Mouse (Mus musculus) cerebellum, adult 11-12 months (tissue): Measurements from ENCODE around the gene Cep295nl.

Experiments used
- DNase-seq: peaks from one replicate; pipeline ENCODE4 v3.0.0; 2022

Cep295nl gene

DNA sequence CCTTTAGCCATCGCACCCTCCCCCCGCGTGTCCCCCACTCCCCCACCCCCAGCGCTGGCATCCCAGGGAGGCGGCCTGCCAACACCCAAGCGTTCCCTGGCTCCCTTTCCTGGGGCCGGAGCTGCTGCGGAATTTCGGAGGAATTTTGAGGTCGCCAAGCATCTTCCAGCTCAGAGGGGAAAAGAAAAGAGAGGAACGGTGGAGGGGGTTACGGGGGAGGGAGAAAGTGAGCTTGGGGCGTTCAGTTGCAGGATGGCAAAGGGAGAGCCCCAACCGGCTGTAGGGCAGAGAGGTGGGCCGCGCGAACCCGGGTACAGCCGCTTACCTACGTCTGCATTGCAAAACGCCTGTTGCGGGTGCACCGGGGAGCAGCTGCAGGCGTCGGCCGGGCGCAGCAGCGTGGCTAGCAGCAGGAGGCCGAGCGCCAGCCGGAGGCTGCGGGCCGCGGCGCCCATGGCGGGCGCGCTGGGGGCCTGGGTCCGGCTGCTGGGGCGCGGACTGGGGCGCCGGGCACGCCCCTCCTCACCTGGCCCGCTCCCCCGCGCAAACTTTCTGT is 12.4 kb upstream of the Cep295nl start:
- peak; percentile 24 for DNase-seq

DNA sequence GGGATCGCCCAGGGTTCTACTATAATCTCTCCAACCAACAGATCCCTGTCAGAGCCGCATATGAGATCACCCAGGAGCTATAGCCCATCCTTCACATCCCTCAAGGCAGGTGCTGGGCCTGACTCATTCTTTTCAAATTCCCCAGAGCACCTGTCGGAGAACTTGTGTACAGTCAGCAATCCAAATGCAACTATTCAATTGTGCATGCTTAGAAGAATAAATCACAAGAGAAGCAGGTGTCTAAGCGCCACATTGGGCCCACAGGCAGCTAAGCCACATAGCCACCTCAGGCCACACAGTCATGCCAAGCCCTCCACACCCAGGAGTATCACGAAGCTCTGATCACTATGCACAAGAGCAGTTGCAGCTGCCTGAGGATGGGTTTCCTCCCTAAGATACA is 7.2 kb upstream of the Cep295nl start:
- DNase-seq: no peak

DNA sequence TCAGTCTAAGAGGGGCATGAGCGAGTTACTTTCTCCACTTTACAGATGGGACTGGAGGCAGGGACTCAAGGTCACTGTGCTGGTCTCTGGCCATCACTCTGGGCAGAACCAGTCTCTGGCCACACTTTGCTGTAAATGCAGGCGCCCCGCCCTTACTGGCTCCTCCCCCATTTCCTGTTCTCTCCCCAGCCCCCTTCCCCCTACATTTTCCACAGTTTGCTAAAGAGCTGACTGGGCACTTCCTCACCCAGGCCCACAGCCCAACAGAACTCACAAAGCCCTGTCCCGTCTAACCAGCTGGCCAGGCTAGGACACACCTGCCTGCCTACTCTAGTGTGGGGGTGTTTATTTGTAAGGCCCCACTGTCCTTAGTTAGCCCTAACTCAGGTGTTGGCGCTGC is 6.6 kb upstream of the Cep295nl start:
- DNase-seq: no peak

DNA sequence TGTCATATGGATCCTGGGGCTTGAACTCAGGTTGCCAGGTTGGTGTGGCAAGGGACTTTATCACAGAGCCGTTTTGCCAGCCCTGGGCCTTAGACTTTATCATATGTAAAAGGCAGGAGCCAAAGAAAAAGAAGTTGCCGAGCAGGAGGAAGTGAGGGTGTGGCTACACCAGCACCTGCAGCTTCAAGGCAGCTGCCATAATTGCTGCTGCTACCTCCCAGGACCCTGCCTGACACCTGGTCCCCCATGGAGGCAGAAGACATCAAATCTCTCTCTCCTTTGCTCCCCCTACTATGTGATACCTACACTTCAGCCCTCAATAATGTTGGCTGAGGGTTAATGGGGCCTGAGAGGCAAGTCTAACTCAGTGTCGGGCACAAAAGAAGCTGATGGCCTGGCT is 6.1 kb upstream of the Cep295nl start:
- no peak for DNase-seq

DNA sequence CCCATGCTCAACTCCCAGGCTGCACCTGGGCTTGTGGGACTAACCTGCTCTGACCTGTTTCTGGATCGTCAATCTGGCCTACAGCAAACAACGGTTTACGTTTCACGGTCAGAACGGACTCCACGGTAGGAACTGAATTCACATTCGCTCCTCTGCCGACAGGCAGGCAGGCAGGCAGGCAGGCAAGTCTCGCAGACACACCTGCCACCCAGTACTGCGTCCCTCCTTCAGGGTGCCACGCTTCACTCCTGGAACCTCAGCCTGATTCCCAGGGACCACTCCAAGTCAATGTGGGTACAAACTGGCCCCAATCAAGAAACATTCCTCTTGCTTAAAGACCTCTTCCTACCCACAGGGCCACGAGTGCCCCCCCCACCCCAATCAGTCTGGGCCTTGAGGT is 5.6 kb upstream of the Cep295nl start:
- no peak for DNase-seq

DNA sequence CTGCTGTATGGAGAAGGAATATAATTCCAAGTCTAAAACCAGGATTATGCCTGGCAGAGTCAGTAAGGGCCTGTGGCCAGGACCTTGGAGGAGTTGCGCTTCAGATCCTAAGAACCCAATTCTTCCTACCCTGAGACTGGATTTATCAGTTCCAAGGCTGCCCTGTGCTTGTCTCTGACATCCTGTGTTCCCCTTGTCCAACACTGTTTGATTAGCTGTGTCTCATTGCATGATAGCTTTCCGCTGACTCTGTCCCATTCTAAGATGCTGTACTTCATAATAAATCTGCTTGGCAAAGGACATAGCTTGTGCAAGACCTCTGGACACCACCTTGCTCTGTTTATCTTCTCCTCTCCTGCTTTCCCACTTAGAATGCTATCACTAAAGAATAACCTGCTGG is 5.1 kb upstream of the Cep295nl start:
- DNase-seq: no peak

DNA sequence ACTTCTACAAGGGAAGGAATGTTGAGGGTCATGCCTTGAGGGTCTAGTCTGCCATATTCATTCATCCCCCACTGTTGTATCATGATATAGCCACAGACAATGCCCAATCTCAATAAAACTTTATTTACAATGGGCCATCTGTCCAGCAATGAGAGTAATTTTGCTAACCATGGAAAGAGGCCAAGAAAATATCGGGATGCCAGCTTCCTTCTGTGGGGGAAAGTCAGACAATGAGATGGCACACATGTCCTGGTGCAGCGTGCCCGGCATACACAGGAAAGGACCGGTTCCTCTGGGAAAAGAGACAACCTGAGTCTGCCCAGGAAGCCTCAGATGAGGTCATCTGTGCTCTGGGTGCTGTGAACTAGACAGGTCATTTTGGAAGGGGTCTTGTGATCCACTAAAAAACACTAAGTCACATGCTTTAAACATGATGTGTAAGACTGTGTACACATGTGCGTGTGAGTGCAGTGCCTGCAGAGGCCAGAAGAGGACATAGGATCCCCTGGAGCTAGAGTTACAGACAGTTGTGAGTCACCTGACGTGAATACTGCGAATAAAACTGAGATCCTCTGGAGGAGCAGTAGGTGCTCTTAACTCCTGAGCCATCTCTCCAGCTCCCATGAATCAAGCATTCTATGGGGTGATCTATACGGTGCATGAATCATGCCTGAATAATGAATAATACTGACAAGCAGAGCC is 4.2 kb upstream of the Cep295nl start:
- DNase-seq: no peak

DNA sequence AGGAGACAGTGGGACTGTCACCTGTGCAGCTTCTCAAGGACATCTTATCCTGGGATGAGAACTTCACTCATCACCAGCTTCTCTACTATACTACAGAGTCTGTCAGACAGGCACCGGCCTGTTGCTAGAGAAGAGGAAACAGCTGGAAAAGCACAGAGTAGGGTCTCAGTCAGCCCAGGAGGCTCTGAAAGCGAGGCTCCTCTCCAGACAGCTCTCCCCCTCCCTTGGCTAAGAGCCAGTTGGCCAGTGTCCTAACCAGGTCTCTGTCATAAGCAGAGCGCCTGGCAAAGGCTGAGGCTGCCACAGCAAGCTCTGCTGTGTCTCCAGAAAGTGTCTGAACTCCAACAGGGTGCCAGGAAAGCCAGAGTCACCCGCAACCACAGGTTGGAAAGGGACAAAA is 3.4 kb upstream of the Cep295nl start:
- DNase-seq: no peak

DNA sequence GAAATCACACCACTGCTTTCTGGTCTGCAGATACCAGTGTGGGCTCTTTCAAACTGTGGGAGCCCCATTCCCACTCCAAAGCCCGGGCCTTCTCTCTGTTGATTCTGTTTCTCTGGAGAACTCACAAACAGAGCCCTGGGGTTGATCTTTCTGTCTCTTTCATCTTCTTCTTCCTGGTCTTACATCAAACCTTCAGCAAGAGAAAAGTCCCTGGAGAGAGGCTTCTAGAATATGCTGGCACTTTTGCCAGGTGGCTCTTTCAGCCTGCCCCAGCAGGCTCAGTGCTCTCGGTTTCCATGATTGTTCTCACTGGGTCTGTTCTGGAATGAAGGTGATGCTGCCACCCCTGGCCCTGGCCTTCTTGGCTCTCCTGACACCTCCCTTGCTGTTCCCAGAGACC is 1.3 kb upstream of the Cep295nl start:
- DNase-seq: no peak

DNA sequence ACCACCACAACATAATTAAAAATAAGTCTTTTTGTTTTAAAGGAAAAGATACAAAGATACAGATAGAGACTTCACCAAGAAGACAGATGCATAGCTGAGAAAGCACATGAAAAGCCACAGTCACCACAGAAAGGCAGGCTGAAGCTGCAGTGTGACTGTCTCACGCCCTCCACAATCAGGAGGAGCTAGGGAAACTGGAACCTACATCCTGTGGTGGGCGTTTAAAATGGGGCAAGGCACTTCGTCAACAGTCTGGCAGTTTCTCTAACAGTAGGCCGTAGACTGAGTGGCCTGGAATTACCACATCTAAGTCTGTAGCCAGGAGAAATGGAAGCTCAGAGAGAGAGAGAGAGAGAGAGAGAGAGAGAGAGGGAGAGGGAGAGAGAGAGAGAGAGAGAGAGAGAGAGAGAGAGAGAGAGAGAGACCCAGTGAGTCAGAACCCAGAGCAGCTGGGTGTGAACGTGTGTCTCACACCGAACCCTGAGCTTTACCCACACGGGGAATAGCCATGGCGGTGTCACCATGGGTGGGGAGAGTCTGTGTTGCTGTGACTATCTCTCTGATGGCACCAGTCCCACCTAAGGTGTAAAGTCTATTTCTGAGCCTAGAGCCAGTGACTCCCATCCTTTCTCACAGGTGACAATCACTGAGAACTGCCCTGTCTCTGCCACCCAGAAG is 4.7 kb downstream of the Cep295nl start:
- no peak for DNase-seq

DNA sequence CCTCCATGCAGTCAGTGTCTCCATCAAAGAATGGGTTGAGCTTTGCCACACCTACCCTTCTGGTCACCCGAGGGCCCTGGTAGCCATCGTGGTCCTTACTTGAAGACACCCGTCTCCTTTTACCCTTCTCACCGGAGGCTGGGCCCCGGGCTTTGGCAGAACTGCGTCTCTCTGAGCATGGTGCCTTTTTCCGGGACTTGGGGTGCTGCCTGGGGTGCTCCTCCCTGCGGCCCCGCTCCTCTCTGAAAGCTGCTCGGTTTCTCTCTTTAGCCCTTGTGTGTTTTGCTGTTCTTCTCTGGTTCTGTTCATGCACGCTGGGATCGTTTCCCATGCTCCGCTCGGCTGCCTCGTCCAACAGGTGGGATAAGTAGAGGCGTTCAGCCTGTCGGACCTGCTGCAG is 8.9 kb downstream of the Cep295nl start:
- no peak for DNase-seq

DNA sequence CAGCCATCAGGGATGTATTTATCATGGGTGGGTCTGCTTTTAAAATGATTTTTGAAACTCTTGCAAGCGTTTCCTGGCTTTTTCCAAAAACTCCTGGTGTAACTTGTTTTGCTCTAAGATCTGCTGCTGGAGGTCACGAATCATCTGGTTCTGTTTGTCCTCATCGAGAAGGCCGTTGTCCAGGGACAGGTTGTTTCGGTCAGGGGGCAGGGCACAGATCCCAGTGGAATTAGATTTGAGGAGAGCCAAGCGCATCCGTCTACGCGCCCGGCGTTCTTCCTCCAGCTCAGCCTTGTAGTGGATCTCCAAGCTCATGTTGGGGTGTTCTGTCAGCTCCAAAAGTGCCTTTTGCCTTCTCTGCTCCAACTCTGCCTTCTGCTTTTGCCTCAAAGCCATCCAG is 9.9 kb downstream of the Cep295nl start:
- no peak for DNase-seq

DNA sequence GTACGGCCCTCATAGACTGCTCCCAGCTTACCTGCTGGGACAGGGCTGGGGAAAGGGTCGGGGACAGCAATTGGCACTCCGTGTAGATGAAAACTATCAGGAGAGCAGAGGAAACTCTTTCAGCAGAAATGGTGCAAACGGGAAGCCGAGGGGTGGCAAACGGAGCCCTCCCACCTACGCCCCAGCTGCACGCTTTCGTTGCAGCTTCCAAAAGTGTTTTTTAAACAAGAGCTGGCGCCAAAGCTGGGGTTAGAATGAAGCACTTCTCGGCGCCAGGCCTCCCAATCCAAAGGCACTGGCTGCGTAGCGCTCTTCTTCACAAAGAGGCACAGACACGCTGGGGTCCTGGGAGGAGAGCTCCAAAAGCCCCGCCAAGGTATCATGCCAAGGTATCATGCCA is 11.5 kb downstream of the Cep295nl start:
- DNase-seq: no peak

DNA sequence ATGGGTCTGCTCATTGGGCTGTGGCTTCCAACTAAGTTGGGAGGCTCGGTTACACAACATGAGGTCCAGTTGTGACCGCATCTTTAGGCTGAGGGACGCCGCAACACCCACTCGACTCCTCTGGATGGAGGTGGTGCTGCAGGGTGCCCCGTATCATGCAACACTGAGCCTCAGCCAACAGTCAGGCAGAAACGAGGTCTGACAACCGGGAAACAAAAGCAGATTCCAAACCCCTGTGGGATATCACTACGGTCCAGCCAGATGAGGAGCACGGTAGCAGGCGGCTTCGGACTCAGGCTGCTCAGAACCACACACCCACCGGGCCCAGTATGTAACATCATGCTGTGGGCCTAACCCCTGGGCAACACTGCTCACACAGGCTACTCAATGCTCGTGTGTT is 11.9 kb downstream of the Cep295nl start:
- DNase-seq: no peak

DNA sequence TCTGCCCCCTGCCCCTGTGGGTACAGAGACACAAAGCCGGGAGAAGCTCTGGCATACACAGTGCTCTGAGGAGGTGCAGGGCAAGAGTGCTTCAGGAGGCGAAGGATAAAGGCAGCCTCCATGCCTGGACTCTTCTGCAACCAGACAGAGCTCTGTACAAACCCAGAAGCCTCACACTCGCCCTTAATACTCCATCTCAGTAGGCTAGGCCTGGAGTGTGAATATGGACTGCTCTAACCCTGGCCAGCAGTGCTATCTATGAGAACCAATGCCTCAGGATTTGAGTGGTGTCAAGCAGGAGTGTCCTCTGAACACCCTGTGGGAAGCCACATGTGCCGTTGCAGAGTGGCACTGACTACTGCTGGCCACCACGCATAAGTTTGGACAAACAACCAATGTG is 13.4 kb downstream of the Cep295nl start:
- no peak for DNase-seq

DNA sequence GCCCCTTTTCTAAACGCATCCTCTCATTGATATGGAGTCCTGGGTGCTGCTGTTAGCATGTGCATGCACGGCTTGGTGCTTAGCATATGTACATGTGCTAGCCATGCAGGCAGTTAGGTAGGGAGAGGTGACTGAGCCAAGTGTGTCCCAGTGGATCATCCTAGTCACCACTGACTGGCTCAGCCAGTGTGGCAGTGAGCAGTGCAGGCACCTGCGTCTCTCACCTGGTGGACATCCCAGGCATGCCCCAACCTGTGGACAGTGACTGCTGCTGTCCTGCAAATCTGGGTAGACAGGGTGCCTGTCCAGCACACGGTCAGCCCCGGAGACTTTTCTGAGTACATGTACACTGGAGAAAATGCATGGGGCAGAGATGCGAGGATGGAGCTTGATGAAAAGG is 13.8 kb downstream of the Cep295nl start:
- no peak for DNase-seq

DNA sequence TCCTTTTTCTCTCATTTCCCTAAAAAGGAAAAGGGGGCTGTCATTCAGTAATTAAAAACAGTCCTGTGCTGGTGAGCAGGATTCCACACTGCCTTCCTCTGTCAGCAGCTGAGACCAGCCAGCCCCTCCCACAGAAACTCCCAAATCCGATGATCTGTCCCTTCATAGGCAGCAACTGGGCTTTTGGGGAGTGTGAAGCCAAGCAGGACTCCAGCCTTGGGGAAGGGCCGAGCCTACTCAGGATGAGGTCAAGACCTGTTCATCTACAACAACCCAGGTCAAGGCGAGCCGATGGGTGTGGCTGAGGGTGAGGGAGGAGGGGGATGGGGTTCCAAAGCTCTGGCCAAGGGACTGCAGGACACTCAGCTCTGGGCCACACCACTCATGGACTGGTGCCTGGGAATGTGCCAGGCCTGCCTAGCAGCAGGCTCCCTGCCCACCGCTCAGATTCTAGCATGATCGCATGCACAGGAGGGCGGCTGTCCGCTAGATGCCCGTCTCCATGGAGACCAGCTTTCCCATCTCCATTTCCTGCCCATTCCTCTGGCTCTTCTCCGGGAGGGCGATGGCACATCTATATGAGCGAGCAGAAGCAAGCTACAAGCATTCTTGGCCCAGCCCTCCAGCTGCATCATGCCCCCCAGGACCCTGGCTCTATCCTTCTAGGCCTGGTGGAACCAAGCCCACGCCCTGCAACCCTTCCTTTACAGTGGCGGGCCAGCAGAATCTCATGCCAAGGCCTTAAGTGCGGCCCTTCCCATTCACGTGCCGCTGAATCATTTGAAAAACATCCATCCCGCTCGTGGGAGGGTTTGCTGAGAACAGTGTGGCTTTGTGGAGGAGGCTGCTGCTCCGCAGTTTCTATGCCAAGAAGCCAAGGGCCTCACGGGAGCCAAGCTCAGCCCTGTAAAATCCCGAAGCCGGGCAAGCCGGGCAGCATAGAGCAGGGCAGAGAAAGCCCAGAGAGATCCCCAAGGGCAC is 15.0 kb downstream of the Cep295nl start:
- DNase-seq: peak; percentile 64

DNA sequence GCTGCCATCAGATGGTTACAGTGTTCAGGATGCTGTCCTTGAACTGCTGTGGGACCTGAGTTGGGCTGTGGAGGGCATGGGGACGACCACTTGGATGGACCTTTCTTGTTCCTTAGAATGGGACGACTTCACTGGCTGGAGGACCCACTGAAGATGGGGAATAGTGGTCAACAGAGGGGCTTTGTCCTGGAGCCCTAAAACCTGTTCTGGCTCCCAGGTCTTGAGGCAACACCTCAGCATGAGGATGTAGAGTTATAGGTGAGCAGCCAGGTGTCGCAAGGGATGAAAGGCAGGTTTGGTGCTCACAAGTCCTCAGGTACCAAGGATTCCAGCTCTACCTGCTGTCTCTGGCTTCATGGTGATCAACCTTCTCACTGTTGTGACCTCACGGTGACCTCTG is 15.8 kb downstream of the Cep295nl start:
- DNase-seq: no peak

DNA sequence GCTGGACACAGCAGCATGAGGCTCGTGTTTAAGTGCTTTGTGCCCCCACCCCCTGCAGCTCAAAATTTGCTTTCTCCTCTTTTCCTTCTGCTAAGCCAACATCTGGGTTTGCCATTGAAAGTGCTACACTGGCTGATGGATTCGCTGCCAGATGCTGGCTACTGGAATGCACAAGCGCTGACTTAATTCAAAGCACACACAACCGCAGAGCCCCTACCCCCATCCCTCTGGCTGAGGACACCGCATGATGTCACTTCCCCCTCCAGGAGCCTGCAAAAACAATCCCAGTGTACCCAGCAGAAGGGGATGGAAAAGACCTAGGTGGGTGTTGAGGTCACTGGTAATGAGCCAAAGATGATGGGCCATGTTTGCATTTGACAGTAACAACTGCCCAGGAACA is 17.8 kb downstream of the Cep295nl start:
- no peak for DNase-seq

DNA sequence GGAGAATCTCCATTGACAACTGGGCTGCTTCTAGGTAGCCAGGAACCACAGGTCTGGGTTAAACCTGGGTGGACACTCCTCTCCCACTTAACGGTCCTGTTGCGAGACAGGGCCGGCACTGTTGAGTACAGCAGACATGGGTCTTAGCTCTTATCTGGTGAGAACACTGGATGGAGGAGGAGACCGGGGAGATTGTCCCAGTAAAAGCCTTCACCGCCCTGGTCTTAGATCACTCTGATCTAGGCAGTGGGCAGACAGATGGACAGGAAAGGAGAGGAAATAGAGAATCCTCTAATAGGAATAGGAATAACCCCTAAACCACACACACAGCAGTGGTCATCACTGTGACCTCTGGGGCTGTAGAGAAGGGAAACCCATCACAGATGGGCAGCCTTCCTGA is 18.3 kb downstream of the Cep295nl start:
- DNase-seq: no peak

DNA sequence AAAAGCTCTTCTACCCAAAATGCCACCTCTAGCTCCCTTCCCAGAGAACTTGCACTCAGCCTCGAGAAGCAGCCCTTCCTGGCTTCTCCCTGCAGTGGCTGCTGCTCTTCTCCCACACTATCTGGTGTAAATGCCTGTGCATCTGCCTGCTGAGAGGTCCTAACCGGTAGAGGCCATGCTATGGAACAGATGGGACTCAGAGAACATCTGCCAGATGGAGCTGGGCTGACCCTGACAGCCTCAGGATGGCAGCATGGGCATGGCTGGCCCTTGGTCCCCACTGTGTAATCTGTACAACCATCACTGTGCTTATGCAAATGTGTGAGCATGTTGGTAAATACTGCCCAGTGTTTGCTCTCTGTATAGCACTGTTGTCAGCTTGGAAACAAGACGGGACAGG is 19.7 kb downstream of the Cep295nl start:
- no peak for DNase-seq

DNA sequence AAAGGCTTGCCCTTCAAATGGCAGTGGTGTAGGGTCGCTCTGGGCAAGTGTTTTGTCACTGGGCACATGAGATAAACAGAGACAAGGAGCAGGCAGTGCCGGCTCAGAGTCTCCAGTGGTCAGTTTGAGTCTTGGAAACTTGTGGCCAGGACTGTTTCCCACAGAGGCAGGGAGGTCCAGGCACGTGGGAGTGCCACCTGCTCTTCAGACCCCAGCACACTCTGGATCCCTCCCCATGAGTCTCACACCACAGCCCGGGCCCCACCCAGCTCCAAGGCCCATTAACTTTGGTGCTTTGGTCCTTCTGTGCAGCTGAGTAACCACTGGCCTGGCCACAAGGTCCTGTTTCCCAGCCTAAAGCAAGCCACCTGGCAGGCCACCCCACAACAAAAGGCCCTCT is 20.3 kb downstream of the Cep295nl start:
- DNase-seq: no peak

DNA sequence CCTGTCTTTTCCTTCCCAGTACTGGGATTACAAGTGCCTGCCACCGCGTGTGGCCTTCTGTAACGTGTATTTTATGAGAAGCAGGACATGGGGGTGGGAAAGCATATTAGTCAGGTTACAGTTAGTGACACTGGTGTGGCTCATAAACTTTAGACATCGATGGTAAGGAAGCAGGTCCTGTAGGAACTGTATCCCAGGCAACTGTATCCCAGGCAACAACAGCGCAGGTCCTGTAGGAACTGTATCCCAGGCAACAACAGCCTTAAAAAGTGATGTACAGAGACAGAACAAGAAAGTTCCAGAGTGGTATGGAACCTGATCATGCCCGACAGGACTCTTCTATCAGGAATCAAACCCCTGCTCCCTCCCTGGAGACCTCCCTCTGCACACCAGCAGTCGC is 20.8 kb downstream of the Cep295nl start:
- DNase-seq: no peak

DNA sequence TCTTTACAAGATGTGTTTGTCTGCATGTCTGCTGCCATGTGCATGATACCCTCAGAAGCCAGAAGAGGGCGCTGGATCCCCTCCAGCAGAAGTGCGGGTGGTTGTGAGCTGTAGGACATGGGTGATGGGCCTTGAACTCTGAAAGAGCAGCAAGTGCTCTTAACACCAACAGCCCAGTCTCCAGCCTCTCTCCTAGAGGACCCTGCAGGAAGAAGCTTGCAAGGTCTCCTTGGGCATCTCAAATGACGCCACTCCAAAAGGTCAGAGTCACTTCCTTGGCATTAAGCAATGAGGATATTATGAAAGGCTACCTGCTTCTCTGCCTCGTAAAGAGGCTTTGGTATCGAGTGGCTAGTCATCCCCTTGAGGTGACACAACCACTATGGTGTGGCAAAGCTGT is 23.6 kb downstream of the Cep295nl start:
- DNase-seq: no peak
